Mouse (Mus musculus): Measurements from ENCODE around the gene Rnf167.

DNA sequence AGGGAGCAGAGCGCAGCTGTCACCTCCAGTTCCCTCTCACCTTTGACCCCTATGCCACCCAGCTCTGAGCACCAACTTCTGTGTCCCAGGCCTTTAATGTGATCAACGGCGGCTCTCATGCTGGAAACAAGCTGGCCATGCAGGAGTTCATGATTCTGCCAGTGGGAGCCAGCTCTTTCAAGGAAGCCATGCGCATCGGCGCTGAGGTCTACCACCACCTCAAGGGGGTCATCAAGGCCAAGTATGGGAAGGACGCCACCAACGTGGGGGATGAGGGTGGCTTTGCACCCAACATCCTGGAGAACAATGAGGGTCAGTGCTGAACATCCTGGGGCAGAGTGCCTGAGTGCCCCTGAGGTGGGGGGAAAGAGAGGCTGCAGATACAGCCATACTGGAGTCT is 13.5 kb downstream of the Rnf167 start:
- TF ChIP-seq CTCF (IDR thresholded peaks at IDR 0.05; ENCODE audit: control insufficient read depth, insufficient read depth, low read length) (no peak), POLR2A (IDR thresholded peaks at IDR 0.05; ENCODE audit: borderline replicate concordance, control insufficient read depth, low read depth, low read length) (no peak)

Measured in bone marrow, adult 2 months (tissue).